Mouse (Mus musculus): ENCODE measurements around the gene Tef. TPM values are rescaled to one million over a fixed set of nuclear protein-coding genes. Genes with fewer than 3 reads are reported as not detected.
A peak's percentile ranks its signal among the peaks of the same experiment; 100 is the strongest.

Gene Tef
- polyA plus RNA-seq, 1 experiment from 2014 or later, result 17.3 TPM

DNA sequence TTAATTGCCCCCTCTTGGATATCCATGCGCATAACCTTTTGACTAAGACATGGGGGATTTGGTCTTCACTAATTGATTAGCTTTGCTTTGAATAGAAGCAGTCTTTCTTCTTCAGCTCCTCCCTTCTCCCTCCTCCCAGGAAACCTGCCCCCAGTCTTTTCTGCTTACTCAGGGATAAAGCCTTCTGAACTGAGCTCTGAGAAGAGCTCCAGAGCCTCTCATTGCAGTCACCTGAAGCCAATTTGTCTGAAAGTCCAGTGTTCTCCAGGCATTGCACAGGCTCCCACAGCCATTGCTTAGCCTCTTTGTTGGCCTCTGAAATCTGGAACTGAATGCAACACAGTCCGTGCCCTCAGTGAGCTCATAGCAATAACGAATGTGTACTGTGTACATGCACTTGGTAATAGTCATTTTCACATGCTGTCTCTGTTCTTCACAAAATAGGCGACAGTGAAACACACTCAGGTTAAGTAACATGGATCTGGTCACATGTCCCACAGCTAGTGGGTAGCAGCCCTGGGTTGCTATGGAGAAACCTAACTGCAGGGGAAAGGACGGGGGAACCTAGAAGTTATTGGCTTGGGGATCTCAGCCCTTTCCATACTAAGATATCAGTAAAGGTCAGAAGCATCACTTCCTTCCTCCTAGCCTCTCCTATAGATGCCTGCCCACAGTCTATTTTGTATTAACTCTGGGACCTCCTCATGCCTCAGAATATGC lies 11.9 kb downstream of the Tef start:
- no peak overlapping the region for H3K4me3 ChIP-seq
- H3K36me3 ChIP-seq, result peaks cover 44% of the 10 kb centered on the region
- DNase-seq (ENCODE audit: low spot score), result no peak
- no peak overlapping the region for H3K27ac ChIP-seq
- H3K4me1 ChIP-seq, result peaks cover 31% of the 10 kb centered on the region
- WGBS, result 75% methylated on average over 5 of the region's 5 CpGs
- no peaks in the 10 kb centered on the region for H3K27me3 ChIP-seq (ENCODE audit: insufficient read depth, poor library complexity, severe bottlenecking)
- no peaks in the 10 kb centered on the region for H3K9me3 ChIP-seq

GRCm38 (mm10) chr15:81814716-81815370 lies 12.6 kb downstream of the Tef start:
- no peak overlapping the region for H3K27ac ChIP-seq
- 87% methylated on average over 12 of the region's 12 CpGs for WGBS
- peaks cover 27% of the 10 kb centered on the region for H3K4me1 ChIP-seq
- DNase-seq (ENCODE audit: low spot score), result no peak
- no peaks in the 10 kb centered on the region for H3K9me3 ChIP-seq
- H3K27me3 ChIP-seq (ENCODE audit: insufficient read depth, poor library complexity, severe bottlenecking), result no peaks in the 10 kb centered on the region
- H3K36me3 ChIP-seq, result peaks cover 51% of the 10 kb centered on the region
- no peak overlapping the region for H3K4me3 ChIP-seq

GRCm38 (mm10) chr15:81818404-81818803 lies 16.2 kb downstream of the Tef start:
- peaks cover 81% of the 10 kb centered on the region for H3K36me3 ChIP-seq
- no peaks in the 10 kb centered on the region for H3K27me3 ChIP-seq (ENCODE audit: insufficient read depth, poor library complexity, severe bottlenecking)
- no peak overlapping the region for H3K4me3 ChIP-seq
- WGBS, result 87% methylated on average over 3 of the region's 3 CpGs
- no peak overlapping the region for H3K27ac ChIP-seq
- H3K9me3 ChIP-seq, result no peaks in the 10 kb centered on the region
- no peak for DNase-seq (ENCODE audit: low spot score)
- H3K4me1 ChIP-seq, result peaks cover under 1% of the 10 kb centered on the region; the same call in 1 of the 2 replicates

DNA sequence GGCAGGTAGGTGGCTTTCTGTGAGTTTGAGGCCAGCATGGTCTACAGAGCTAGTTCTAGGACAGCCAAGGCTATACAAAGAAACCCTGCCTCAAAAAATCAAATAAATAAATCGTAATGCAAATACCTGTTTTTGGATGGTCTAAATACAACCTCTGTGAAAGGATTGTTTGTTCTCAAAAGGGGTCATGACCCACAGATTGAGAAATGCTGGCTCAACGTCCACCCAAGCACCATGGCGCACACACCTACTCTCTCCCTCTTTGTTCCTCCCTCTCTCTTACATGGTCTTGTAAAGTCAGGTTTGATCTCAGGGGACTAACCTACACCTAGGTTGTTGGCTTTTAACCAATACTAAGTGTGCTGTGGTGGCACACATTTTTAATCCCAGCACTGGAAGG lies 20.4 kb downstream of the Tef start:
- Histone ChIP-seq H3K27me3 (ENCODE audit: insufficient read depth, poor library complexity, severe bottlenecking) (no peaks in the 10 kb centered on the region), H3K4me1 (no peaks in the 10 kb centered on the region), H3K9me3 (no peaks in the 10 kb centered on the region), H3K36me3 (peaks cover 86% of the 10 kb centered on the region), H3K4me3 (no peak overlapping the region), H3K27ac (no peak overlapping the region)
- WGBS, result 87% methylated on average over 3 of the region's 3 CpGs
- no peak for DNase-seq (ENCODE audit: low spot score)

DNA sequence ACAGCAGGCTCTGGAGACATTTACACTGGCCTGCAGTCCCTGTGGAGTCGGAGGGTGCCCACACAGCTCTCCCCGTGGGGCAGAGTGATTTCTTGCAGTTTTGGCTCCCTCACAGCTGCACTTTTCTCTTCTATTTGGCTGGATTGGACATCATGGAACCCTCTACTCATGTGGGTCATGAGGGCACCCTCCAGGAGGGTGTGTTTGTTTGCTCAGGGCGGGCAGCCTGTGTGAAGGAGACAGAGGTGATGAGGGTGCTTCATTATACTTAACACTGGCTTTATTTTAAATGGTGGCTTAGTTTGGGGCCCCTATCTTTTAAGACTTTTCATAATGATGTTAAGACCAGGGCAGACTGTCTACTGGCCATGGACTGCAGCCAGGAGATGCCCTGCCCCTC lies 22.6 kb downstream of the Tef start:
- Histone ChIP-seq H3K36me3 (peaks cover 67% of the 10 kb centered on the region), H3K27ac (no peak overlapping the region), H3K9me3 (no peaks in the 10 kb centered on the region), H3K4me3 (no peak overlapping the region), H3K4me1 (peaks cover 5% of the 10 kb centered on the region), H3K27me3 (ENCODE audit: insufficient read depth, poor library complexity, severe bottlenecking) (no peaks in the 10 kb centered on the region)
- DNase-seq (ENCODE audit: low spot score), result no peak
- 83% methylated on average over 3 of the region's 3 CpGs for WGBS

DNA sequence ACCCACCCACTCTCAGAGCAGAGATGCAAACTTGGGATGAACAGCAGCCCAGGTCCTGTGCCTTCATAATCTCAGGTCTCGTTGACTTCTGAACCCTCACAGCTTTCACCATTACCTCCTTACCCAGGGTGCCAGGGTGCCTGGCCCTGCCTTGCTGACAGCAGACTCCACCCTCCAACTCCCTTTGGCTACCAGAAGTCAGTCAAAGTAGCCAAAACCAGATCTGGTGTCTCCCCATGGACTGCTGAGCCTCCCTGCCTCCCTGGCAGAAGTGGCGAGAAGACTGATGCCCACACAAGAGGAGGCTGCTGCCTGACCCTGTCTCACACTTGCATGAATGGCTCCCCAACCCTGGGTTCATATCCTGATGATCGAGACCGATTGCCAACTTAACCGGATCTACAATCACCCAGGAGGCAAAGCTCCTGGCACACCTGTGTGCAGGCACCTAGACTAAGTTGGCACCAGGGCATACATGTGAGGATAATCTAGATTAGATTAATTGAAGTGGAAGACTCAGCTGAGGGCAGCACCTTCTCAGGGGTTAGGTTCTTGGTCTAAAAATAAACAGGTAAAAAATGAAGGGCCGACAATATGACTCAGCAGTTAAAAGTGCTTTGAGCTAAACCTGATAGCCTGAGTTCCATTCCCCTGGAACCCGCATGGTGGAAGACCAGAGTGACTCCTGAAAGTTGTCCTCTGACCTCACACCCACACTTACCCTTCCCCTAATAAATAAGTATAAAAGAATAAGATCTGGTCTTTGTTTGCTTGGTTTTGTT lies 26.4 kb downstream of the Tef start:
- Histone ChIP-seq H3K4me1 (peaks cover 11% of the 10 kb centered on the region), H3K4me3 (no peak overlapping the region), H3K27me3 (ENCODE audit: insufficient read depth, poor library complexity, severe bottlenecking) (no peaks in the 10 kb centered on the region), H3K36me3 (peaks cover 33% of the 10 kb centered on the region), H3K27ac (no peak overlapping the region), H3K9me3 (no peaks in the 10 kb centered on the region)
- 70% methylated on average over 7 of the region's 7 CpGs for WGBS
- no peak for DNase-seq (ENCODE audit: low spot score)

- no peak for DNase-seq (ENCODE audit: low spot score)
- H3K4me3 ChIP-seq, result no peak overlapping the region
- H3K36me3 ChIP-seq, result peaks cover 28% of the 10 kb centered on the region
- no peaks in the 10 kb centered on the region for H3K9me3 ChIP-seq
- H3K4me1 ChIP-seq, result peaks cover 14% of the 10 kb centered on the region
- no peak overlapping the region for H3K27ac ChIP-seq
- WGBS, result 67% methylated on average over 2 of the region's 2 CpGs
- H3K27me3 ChIP-seq (ENCODE audit: insufficient read depth, poor library complexity, severe bottlenecking), result 0 out of 2 replicates have a peak, but pooled peaks cover 3% of the 10 kb centered on the region
Measured at GRCm38 (mm10) chr15:81829208-81829580, 27.0 kb downstream of the Tef start.

GRCm38 (mm10) chr15:81830530-81830929 lies 28.3 kb downstream of the Tef start:
- Histone ChIP-seq H3K27me3 (ENCODE audit: insufficient read depth, poor library complexity, severe bottlenecking) (0 out of 2 replicates have a peak, but pooled peaks cover 12% of the 10 kb centered on the region), H3K4me1 (peaks cover 24% of the 10 kb centered on the region), H3K27ac (no peak overlapping the region), H3K9me3 (no peaks in the 10 kb centered on the region), H3K4me3 (no peak overlapping the region), H3K36me3 (peaks cover 14% of the 10 kb centered on the region)
- DNase-seq (ENCODE audit: low spot score), result no peak
- 86% methylated on average over 4 of the region's 4 CpGs for whole genome bisulfite sequencing

- 0 out of 2 replicates have a peak, but pooled peaks cover 12% of the 10 kb centered on the region for H3K27me3 ChIP-seq (ENCODE audit: insufficient read depth, poor library complexity, severe bottlenecking)
- no peaks in the 10 kb centered on the region for H3K9me3 ChIP-seq
- peaks cover 31% of the 10 kb centered on the region for H3K4me1 ChIP-seq
- peak overlapping the region; percentile 30; the same call in 1 of the 2 replicates for H3K4me3 ChIP-seq
- peak; percentile 97 for DNase-seq (ENCODE audit: low spot score)
- H3K27ac ChIP-seq, result peak overlapping the region; percentile 30; the same call in 1 of the 2 replicates
- WGBS, result 14% methylated on average over 24 of the region's 24 CpGs
- peaks cover 10% of the 10 kb centered on the region; the same call in 1 of the 2 replicates for H3K36me3 ChIP-seq
Measured at GRCm38 (mm10) chr15:81831136-81831825, 29.1 kb downstream of the Tef start.

DNA sequence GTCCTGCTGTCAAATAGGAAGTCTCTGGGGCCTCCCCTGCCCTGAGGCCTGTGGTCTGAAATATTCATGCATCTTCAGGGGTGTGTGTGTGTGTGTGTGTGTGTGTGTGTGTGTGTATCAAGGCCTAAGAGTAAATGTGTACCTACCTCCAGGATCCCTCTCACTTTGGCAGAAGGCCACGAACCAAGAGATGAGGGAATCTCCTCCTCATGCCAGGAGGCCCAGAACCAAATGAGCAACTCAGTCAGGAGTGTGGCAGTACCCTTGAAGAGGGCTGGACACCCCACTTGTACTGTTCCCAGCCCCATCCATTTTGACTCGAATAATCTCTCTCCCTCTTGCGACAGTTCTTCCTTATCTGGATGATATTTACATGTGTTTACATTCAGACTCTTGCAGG lies 30.0 kb downstream of the Tef start:
- 79% methylated on average over 3 of the region's 3 CpGs for WGBS

DNA sequence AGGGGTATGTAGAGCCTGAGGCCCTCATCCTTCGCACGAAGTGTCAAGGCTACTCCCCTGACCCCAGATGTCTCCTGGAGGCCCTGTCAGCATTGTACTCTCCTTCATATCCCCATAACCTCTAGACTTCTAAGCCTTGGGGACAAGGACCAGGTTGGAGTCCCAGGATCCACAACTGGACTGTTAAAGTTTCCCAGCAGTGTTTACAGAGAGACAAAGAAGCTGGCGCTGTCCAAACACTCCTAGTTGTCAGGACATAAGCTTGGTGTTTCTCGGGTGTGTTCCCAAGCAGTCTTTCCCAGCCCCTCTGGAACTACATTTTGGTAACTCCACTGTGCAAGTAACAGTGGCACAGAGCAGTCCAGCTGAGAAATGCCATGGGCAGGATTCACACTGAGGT lies 31.3 kb downstream of the Tef start:
- H3K36me3 ChIP-seq, result 0 out of 2 replicates have a peak, but pooled peaks cover 1% of the 10 kb centered on the region
- no peak for DNase-seq (ENCODE audit: low spot score)
- no peaks in the 10 kb centered on the region for H3K9me3 ChIP-seq
- 72% methylated on average over 4 of the region's 4 CpGs for WGBS
- peaks cover 38% of the 10 kb centered on the region for H3K4me1 ChIP-seq
- peaks cover 17% of the 10 kb centered on the region; the same call in 1 of the 2 replicates for H3K27me3 ChIP-seq (ENCODE audit: insufficient read depth, poor library complexity, severe bottlenecking)
- no peak overlapping the region for H3K4me3 ChIP-seq
- H3K27ac ChIP-seq, result peak overlapping the region; percentile 38; the same call in 1 of the 2 replicates

More for the DNA sequence above, 30.0 kb downstream of the Tef start:
- peaks cover 39% of the 10 kb centered on the region for H3K4me1 ChIP-seq
- no peaks in the 10 kb centered on the region for H3K9me3 ChIP-seq
- DNase-seq (ENCODE audit: low spot score), result no peak
- peaks cover 17% of the 10 kb centered on the region; the same call in 1 of the 2 replicates for H3K27me3 ChIP-seq (ENCODE audit: insufficient read depth, poor library complexity, severe bottlenecking)
- no peak overlapping the region for H3K4me3 ChIP-seq
- peaks cover 5% of the 10 kb centered on the region; the same call in 1 of the 2 replicates for H3K36me3 ChIP-seq
- no peak overlapping the region for H3K27ac ChIP-seq

GRCm38 (mm10) chr15:81834171-81834841 lies 32.1 kb downstream of the Tef start:
- 39% methylated on average over 3 of the region's 3 CpGs for WGBS
- DNase-seq (ENCODE audit: low spot score), result no peak
- peak overlapping the region; percentile 38 for H3K27ac ChIP-seq

More at GRCm38 (mm10) chr15:81834171-81834841, 32.1 kb downstream of the Tef start:
- Histone ChIP-seq H3K4me1 (peaks cover 40% of the 10 kb centered on the region), H3K27me3 (ENCODE audit: insufficient read depth, poor library complexity, severe bottlenecking) (peaks cover 17% of the 10 kb centered on the region; the same call in 1 of the 2 replicates), H3K4me3 (no peak overlapping the region), H3K36me3 (no peaks in the 10 kb centered on the region), H3K9me3 (no peaks in the 10 kb centered on the region)

Measured in heart, embryonic 10.5 days (tissue).